Mouse (Mus musculus) Muller cell, postnatal 12 days (primary cell): ENCODE data around the gene Colca2.

Source experiments
- DNase-seq: peaks from one replicate; pipeline ENCODE4 v3.0.0-alpha.2; 2015; ENCODE audit errors: inconsistent ontology term

Colca2 gene

DNA sequence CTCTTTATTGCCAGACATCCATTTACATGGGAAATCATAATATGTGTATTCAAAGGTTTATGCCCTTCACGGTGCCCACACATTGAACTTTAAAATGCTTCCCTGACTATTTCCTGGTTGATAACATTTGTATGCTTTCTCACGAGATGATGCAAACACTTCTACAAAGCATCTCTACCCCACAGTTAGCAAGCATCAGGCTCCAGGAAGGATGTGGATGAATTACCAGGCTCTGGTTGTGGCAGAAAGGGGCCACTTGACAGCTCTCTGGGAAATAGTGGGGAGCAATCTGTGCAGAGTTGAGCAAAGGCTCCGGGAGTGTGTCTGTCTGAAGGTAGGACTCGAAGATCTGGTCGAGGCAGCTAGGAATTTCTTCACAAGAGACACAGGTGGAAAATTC is 6.3 kb downstream of the Colca2 start:
- no peak for DNase-seq

DNA sequence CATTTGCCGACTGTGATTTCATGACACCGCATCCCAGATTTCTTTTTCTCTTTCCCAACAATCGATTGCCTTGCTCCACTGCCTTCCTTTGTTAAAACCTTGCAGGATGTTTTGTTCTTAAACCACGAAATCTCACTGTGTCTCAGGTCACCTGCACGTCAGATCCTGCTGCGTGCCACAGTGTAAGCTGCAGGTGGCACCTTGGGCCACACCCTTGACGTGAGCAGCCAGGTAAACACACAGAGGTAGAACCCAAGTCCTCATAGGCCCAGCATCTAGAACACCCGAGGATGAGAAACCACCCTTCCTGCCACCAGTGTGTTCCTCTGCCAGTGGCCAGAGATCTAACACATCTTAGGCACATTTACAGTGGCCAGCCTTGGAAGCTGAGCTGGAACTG is 7.3 kb downstream of the Colca2 start:
- DNase-seq = no peak

DNA sequence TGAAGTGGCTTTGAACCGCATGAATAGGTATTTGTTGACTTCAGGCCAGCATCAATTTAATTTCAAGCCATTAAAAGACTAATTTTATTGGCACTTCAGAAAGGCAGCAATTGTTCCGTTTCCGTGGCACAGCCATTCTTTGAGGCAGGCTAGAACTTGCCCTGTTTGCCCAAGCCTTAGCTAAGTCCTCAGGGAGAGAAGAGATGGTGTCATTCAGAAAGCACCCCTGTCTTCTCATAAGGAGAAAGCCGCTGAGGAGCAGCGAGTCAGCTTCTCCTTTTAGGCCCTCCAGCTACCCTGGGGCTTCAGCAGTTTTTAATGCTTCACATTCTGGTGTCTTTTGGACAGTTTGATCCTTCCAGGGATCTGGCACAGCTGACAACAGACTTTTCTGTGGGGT is 9.5 kb downstream of the Colca2 start:
- DNase-seq = no peak

DNA sequence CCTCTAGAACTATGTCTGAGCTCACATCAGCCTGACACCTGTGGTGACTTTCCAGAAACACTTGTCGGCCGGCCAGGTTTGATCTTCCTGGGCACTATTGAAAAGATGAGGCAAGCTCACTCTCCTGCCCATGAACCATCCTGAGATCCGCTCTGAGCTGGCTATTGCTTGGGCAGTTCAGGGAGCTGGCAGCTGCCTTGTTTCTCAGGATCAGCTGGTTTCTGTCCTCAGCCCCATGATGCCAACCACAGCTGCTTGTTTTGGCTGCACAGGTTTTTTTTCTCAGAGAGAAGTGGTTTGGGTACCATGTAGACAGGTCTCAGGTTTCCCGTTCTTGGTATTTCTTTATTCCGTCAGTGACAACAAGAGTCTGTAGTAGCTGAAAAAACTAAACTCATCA is 19.9 kb downstream of the Colca2 start:
- no peak for DNase-seq

DNA sequence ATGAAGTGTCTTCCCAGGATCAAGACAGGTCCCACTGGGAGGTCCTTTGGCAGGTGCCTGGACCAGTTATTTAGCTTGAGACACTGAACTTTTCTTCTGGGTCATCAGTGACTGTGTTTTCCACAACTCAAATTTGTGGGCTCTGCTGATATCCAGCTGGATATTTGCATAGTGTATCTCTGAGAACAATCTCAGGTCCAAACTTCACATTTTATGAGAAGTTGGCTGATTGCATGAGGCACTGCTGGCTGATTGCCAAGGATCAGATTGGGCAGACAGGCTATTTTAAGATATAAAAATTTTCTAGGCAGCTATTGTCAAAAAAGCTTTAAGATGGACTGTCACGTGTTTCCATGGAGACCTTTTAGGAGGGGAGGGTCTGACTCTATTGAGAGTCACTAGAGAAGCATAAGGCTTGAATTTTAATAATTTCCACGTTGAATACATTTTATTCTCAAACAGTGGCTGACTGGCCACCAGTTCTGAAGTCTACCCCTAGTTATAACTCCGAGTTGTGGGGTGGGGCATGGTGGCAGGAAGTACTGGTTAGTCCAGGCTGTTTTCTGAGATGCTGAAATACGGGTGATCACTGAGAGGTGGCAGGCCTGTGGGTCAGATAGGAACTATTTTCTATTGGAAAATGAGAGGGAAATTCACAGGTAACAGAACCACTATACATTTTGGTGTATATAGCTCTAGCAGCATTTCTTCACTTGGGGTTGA is 21.4 kb downstream of the Colca2 start:
- no peak for DNase-seq

DNA sequence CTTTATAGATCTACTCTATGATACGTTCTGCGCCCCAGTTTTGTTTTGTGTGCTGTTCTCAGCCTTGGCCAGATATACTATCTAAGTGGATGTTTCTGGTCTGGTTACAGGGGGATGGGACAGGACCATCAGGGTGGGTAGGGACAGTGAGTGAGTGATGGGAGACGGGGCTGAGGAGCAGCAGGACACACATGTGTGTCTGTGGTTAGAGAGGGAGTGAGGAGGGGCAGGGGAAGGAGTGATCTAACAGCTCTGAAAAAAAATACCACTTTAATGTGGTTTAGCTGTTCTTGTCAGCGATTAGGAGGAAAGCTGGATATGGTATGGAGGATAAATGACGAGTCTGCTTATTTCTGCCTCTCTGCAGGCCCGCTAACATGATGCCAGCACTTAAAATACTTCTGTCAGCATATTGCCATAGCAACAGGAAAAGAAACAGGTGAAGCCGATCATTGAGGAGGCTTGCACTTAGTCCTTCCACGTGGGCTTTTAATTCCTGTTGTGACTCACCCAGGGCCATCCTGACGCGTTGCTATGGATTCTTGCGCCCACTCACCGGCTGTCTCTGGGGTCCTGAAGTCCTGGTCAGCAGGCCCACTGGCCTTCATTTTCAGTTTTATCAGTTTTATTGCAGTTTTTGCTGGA is 39.5 kb downstream of the Colca2 start:
- no peak for DNase-seq

DNA sequence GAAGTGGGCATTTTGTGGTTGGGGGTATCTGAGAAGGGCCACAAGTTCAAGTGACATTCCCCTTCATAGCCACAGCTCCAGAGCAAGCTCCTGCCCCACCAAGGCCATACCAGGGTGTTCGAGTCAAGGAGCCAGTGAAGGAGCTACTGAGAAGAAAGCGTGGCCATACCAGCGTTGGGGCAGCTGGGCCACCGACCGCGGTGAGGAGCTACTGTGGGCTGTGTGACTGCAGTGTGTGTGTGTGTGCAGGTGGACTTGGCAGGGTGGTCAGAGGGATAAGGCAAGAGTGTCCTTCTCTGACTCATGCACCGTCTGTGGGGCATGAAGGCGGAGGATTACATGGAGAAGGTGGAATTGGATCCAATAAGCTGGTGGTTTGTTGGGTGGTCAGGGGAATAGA is 46.2 kb downstream of the Colca2 start:
- DNase-seq = no peak

DNA sequence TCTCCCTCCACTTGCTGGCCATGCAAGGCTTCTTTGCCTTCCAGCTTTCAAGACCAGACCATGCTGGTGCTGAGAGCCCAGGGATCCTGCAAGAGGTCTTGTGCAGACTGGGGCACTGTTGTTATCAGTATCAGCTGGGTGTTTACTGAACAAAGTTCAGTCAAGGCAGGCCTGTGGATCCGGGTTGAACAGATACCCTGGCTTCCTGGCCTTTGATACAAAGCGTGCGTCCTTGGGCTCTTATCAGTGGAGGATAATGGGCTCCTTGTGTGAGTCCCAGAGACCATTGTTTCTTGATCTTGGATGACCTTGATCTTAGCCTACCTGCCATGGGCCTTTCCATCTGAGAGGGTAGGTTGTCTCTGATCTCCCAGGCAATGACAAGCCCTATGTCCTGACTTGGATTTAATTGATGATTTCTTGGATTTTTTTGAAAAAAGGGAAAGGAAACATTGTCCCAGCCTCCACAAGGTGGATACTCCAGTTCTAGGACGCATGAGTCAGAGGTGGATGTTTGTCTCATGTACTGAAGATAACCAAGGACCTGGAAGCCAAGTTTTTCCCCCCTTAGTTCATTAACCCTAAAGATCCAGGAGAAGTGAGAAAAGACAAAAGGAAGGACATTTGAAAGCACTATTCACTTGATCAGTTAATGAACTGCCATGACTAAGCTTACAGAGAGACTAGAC is 47.5 kb downstream of the Colca2 start:
- no peak for DNase-seq

DNA sequence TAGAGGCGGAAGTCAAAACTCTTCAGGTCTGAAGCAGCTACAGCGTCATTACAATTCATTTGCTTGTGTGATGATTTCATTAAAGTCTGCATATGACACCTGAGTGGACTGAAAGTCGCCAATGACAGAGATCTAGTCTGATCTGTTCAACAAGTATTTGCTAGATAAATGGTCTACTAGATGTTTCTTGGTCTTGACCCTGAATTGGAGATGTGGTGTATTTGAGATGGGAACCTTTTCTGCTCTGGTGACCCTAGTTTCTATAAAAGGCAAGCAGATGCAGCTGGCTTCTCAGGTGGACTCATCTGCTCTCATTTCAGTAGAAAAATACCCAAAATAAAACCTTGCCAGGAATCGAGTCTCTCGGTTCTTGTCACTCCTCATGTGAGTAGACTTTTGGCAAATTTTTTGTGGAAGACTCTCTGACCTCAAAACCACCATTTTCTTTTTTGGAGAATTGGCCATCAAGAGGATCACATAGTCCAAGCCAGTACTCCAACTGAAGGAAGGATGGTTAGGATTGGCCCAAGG is 52.7 kb downstream of the Colca2 start:
- no peak for DNase-seq
